Mouse (Mus musculus) E14TG2a.4 (cell line): ENCODE measurements at regions not wholly inside any gene's neighbourhood (a gene's known extent, or its start where the extent isn't known, plus 50 kb on each side); places are given as distances from the start of the nearest gene placed in this dataset.

Experiments used
- CTCF ChIP-seq: conservative IDR thresholded peaks from 2 replicates; pipeline ENCODE4 v1.5.1; 2014; ENCODE audit warnings: low read length
- NANOG ChIP-seq: IDR thresholded peaks from 2 replicates; pipeline ENCODE4 v1.6.1; 2014; ENCODE audit warnings: borderline replicate concordance, low read length, mixed read lengths
- POU5F1 ChIP-seq: IDR thresholded peaks from 2 replicates; pipeline ENCODE4 v1.6.1; 2014; ENCODE audit warnings: low read length, borderline replicate concordance

GRCm38 (mm10) chr12:8847858-8848383 lies 73.5 kb upstream of the Laptm4a start:
- no peak for TF ChIP-seq CTCF
- TF ChIP-seq NANOG: no peak
- no peak for TF ChIP-seq POU5F1
